Mouse (Mus musculus) layer of hippocampus, adult 2 months (tissue): ENCODE data around the gene C1qtnf2. TPM values are rescaled to one million over a fixed set of nuclear protein-coding genes. Genes with fewer than 3 reads are reported as not detected.
A peak's percentile ranks its signal among the peaks of the same experiment; 100 is the strongest.

Source experiments
- DNase-seq, 2 experiments: peaks; one replicate each; pipeline ENCODE4 v3.0.0; 2022; ENCODE audit warnings: low spot score in 2 of 2
- H3K27ac ChIP-seq: fragments of 200-600 bp; 2 replicates; pipeline ENCODE4 v1.8.1; 2022
- H3K4me3 ChIP-seq: fragments of 200-600 bp; 2 replicates; pipeline ENCODE4 v1.8.1; 2022; ENCODE audit warnings: mild to moderate bottlenecking
- CTCF ChIP-seq: fragments of 200-600 bp; conservative IDR thresholded peaks from 2 replicates; pipeline ENCODE4 v1.8.1; 2022; ENCODE audit warnings: antibody characterized with exemption, mild to moderate bottlenecking, moderate library complexity
- total RNA-seq, 2 experiments: library from RNA; stranded (reverse); gene quantifications; 2 replicates each; pipeline ENCODE4 v1.2.3; 2021

The C1qtnf2 gene
- total RNA-seq, 2 experiments from 2014 or later = 1.3 to 1.4 TPM

DNA sequence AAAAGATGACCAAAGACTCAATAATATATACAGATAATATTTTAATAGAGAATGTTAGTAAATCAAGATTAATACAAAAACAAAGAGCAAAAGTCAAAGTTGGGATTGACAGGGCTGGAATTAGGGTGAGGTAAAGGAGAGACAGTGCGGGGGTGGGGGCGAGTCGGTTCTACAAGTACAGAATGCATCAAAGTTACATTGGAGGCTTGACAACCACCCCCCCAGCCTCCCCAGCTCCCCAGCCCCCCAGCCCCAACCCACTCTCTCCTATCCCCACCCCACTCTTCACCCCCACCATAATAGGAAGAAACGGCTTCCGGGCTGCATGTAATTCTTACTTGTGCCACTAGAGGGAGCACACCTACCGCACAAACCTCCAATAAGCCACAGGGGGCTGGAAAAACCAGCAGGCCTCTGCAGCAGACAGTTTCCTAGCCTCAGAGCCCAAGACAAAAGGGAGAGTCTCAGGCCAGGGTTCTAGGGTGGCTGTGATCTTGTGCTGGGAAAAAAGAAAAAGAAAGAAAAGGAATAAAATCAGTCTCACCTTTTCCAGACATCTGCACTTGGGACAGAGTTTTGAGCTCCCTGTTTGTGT is 19.8 kb downstream of the C1qtnf2 start:
- H3K4me3 ChIP-seq = no peak overlapping the region
- 0 out of 2 replicates have a peak overlapping the region, but pooled peaks have one; percentile 28 for H3K27ac ChIP-seq
- peak; percentile 84 for TF ChIP-seq CTCF
- DNase-seq = peak; percentile 71 to 84

DNA sequence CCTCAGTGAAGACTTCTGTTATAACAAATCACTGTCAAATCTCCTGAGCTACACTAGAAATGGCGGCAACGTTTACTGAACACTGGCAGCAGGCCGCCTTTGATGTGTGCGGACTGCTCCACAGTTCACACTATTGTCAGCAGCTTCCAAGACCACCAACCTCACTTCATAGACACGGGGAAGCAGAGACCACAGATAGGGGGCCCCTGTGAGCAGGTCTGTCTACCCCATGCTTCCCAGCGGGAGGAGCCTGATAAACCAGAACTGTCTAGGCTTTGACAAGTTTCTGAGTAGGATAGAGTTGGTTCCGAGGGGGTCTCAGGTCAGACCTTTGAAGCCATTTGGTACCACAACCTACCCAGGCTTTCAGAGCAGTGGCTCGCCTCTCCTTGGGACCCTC is 21.0 kb downstream of the C1qtnf2 start:
- TF ChIP-seq CTCF = peak; percentile 67

DNA sequence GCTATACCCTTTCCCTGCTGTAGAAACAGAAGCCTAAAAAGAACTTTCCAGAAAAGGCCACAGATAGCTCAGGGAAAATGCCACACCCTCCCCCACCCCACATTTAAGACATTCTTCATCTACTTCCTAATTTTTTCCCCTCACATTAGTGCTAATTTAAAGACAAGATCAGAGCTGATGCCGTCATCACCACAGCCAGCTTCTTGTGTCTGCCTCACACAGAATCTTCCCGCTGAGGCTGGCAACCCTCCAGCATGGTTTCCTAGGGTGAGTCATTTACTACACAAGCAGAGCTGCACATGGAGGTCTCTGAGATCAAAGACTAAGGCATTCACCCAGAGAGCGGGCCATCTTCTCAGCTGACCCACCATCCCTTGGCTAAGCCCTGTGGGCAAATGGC is 21.5 kb downstream of the C1qtnf2 start:
- H3K4me3 ChIP-seq = no peak overlapping the region
- no peak for TF ChIP-seq CTCF
- H3K27ac ChIP-seq = no peak overlapping the region

More for the DNA sequence above, 21.0 kb downstream of the C1qtnf2 start:
- H3K4me3 ChIP-seq = no peak overlapping the region
- H3K27ac ChIP-seq = no peak overlapping the region
- DNase-seq = no peak

DNA sequence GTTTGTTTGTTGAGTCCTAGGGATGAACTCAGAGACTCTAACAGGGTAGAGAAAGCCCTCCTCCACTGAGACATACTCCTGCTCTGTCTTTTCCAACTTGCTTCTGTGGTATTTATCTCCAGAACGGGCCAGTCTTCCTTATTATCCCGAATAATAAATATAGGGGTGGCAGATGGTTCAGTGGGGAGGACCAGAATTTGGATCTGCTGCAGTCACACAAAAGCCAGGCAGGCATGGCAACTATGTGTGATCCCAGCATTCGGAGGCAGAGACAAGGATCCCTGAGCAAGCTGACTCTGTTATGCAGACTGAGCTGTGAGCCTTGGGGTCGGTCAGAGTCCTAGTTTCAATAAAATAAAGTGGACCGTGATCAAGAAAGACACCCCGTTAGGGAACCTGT is 27.2 kb downstream of the C1qtnf2 start:
- no peak for TF ChIP-seq CTCF
- DNase-seq = peak; percentile 47 to 49
- Histone ChIP-seq H3K27ac (peak overlapping the region; percentile 79), H3K4me3 (no peak overlapping the region)

More for the DNA sequence above, 21.5 kb downstream of the C1qtnf2 start:
- DNase-seq = peak in 1 of 2 experiments; percentile 36

DNA sequence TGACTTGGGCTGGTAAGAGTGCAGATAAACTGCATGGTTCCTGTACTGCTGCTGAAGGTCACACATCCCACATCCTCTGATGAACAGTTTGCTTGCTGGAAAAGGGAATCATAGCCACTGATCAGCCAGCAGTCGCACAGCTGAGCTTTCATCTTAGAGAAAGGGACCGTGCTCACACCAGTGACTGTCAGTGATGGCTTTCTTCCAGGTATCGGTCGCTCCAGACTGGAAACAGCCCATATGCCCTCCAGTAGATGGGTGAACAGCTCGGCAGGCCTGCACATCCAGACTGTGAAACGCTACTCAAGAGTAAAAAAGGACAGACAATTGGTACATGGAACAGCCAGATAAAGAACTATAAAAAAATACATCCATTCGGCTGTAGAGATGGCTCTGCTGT is 31.1 kb downstream of the C1qtnf2 start:
- Histone ChIP-seq H3K27ac (peak overlapping the region; percentile 72), H3K4me3 (no peak overlapping the region)
- DNase-seq = no peak
- TF ChIP-seq CTCF = no peak

DNA sequence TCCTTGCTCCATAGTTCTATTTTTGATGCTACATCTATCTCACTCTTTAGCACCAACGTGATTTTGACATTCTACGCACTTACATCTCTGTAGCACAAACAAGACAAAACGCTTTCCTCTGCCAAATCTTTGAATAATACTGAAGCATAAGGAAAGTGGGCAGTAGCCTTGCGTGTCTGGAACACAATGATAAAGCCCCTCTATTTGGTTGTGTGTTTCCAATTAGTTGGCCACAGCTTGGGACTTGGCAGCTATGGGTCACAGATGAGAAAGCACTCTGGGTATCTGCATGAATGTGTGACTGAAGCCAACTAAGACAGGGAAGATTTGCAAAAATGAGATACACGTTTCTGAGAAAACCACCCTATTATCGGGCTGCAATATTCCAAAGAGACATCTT is 33.9 kb downstream of the C1qtnf2 start:
- Histone ChIP-seq H3K4me3 (no peak overlapping the region), H3K27ac (peak overlapping the region; percentile 43)
- no peak for TF ChIP-seq CTCF
- DNase-seq = peak in 1 of 2 experiments; percentile 47

DNA sequence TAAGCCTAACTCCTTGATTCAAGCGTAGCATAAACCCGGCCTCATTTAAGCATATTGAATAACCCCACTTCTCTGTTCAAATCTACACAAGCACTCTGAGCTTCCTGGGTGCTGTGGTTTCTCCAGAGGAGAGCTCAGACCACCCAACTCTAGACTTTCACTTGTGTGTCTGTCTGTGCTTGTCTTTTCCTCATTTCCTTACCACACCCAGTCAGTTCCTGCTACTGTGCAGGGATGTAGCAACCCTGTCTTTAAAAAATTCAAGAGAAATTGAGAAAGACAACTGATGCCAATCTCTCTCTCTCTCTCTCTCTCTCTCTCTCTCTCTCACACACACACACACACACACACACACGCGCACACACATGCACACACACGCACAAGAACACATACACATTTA is 35.8 kb downstream of the C1qtnf2 start:
- Histone ChIP-seq H3K4me3 (no peak overlapping the region), H3K27ac (no peak overlapping the region)
- no peak for DNase-seq
- no peak for TF ChIP-seq CTCF

DNA sequence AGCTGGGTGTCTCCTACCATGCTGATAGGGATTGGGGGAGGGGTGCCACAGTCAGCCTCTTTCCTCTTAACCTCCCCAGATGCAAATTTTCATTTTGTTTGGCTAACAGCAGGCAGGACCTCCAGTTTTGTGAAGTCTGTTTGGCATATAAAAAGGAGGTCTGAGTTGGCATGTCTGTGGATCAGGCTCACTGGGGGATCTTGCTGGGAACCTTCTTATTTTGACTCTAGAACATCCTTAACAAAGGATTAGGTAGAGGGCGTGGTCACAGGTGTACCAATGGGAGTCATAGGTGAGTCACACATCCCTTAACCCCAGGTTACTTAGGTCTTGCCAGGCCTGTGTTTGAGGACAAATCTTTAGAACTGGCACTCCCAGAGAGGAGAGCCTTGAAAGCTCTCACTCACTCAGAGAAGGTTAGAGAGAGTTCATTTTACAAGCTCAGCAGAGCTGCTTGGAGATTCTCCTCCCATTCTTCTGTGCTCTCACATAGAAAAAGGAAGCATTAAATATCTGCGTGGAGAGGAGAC is 38.6 kb downstream of the C1qtnf2 start:
- TF ChIP-seq CTCF = no peak

DNA sequence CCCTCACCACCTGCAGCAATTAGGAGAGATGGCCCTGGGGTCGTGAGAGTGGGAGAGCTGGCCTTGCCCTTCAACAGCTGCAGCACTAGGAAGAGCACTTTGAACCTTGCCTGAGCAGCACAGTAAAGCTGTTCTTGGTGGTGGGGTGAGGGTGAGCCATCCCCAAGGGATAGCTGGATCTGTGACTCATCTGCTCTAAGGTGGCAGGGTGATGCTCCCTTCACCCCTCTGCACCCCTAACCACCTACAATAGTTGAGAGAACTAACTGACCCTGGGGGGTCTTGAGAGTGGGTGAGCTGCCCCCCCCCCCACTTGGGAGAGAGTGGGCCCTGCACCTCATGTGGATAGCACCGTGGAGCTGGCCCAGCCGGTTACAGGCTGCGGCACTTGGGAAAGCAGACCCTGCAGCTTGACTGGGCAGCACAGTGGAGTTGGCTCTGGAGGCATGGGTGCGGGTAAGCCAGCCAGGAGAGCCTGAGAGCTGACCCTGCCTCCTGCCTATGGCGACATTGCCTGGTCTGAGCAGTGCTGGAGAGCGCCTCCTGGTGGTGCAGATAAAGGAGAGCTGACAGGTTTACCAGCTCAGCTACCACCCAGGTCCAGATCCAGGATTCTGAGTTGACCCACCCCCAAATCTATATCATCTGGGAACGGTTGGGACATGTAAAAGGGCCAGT is 42.4 kb downstream of the C1qtnf2 start:
- TF ChIP-seq CTCF = peak; percentile 75
- no peak overlapping the region for H3K4me3 ChIP-seq
- no peak overlapping the region for H3K27ac ChIP-seq
- peak in 1 of 2 experiments; percentile 31 for DNase-seq

More for the DNA sequence above, 38.6 kb downstream of the C1qtnf2 start:
- Histone ChIP-seq H3K27ac (no peak overlapping the region), H3K4me3 (no peak overlapping the region)
- DNase-seq = no peak

DNA sequence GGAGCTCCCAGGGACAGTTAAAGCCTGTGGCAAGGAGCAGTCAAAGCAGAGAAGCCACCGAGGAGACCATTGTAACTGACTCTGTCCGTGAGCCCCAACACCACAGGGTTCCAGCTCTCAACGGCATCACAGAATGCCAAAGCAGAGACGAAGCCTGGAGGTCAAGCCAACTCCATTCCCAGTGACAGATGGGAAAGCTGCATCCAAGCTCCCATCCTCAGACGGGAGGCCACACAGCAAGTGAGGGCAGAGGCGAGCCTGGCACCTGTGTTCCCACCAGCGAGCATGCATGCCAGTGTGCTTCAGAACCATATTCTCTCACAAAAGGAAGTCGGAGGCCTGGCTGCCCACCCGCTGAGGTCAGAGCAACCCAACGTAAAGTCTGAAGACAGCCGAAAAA is 43.6 kb downstream of the C1qtnf2 start:
- H3K4me3 ChIP-seq = no peak overlapping the region
- no peak for DNase-seq
- no peak overlapping the region for H3K27ac ChIP-seq
- TF ChIP-seq CTCF = no peak

DNA sequence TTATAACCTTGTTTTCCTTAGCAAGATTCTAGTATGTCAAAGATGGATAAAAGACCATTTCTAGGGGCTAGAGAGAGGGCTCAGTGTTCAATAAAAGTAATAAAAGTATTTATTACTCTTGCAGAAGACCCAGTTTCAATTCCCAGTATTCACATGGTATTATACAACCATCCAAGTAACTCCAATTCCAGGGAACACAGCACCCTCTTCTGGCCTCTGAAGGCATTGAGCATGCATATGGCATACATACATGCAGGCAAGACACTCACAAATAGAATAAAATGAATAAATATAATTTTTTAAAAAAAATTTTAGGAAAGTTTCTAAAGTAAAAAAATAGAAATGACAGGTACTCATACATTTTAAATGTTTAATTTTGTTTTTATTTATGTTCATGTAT is 44.0 kb downstream of the C1qtnf2 start:
- DNase-seq = no peak
- no peak overlapping the region for H3K27ac ChIP-seq
- H3K4me3 ChIP-seq = no peak overlapping the region
- peak; percentile 60 for TF ChIP-seq CTCF

DNA sequence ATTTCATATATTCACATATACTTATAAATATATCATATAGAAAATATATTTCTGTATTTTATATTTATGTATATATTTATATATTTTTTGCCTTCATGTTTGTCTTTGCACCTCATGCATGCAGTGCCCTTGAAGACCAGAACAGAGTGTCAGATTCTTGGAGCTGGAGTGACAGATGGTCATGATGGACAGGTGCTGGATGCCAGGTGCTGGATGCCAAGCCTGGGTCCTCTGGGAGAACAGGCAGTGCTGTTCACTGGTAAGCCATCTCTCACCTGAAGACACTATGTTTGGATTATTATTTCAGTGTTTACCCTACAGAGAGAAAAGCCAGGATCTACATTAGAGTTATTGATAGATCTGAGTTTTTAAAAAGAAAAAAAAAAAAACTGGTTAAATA is 44.7 kb downstream of the C1qtnf2 start:
- Histone ChIP-seq H3K27ac (no peak overlapping the region), H3K4me3 (no peak overlapping the region)
- DNase-seq = no peak
- no peak for TF ChIP-seq CTCF

DNA sequence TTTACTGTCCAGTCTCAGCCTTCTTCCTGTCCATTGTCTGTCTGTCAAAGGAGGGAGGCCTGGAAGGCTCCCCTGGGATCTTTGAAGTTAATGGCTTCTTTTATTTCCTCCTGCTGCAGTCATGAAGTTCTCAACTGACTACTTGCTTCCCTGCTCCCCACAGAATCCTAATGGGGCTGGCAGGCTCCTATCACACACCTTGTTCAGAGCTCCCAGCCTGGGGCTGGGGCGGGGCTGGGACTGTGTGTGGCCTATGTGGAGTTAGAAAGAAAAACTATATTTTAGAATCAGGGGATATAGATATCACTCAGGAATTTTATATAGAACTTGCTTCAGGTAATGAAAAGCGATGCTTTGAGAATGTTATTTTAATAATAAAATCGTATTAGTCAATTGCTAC is 46.4 kb downstream of the C1qtnf2 start:
- TF ChIP-seq CTCF = no peak

More for the DNA sequence above, 46.4 kb downstream of the C1qtnf2 start:
- Histone ChIP-seq H3K27ac (no peak overlapping the region), H3K4me3 (no peak overlapping the region)
- no peak for DNase-seq
